Mouse (Mus musculus): Measurements from ENCODE around the gene Fxyd3.

Gene Fxyd3

GRCm38 (mm10) chr7:31076492-31076891, at the start of gene Fxyd3:
Gene Fxyd3, minus strand, starts transcription at chr7:31076704.
- no peak for DNase-seq (ENCODE audit: low spot score)

DNA sequence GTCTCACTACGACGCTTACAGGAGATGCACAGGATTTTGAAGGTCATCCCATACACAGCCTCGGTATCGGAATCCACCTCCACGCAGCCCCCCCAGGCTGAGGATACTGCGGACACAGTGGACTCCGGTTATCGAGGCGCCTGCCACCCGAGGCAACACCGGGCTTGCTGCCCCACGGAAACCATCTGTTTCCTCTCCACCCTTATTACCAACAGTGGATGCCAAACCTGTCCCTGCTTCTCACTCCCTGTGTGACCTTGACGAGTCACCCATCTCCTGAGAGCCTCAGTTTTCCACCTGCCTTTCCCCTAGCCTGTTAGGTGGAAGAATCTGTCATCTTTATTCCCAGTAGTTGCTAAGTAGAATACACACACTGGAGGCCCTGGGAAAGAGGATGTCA, 48.6 kb upstream of the Fxyd3 start:
- no peak for DNase-seq (ENCODE audit: low spot score)

DNA sequence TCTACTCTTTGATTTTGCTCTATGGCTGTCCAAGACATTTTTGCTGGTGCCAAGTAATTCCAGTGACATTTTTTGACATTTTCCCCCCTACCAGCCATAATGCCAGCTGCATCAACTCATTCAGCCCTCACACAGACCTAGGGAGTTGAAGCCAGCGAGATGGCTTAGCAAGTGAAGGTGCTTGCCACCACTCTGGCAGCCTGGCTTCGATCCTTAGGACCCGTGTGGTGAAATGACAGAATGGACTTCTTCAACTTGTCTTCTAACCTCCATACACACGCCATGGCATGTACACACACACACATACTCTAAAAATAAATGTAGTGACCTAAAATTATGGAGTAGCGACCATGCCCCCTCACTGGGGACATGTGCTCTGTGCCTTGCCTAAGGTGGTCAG, 47.9 kb upstream of the Fxyd3 start:
- DNase-seq (ENCODE audit: low spot score), result no peak

DNA sequence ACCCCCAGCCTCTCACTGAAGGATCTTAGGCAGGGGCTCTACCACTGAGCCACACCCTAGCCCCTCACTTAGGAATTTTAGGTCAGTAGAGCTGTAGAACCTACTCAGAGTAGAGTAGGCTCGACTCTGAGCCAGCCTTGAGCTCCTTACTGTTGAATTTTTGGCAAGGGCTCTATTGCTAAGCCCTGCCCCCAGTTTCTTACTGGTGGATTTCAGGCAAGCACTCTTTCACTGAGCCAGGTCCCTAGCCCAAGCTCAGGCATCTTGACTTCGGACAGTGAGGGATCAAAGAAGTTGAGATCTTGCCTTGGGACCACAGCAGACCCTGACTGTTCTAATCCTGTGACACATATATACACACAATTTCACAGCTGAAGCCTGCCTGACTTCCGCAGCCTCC, 47.2 kb upstream of the Fxyd3 start:
- no peak for DNase-seq (ENCODE audit: low spot score)

DNA sequence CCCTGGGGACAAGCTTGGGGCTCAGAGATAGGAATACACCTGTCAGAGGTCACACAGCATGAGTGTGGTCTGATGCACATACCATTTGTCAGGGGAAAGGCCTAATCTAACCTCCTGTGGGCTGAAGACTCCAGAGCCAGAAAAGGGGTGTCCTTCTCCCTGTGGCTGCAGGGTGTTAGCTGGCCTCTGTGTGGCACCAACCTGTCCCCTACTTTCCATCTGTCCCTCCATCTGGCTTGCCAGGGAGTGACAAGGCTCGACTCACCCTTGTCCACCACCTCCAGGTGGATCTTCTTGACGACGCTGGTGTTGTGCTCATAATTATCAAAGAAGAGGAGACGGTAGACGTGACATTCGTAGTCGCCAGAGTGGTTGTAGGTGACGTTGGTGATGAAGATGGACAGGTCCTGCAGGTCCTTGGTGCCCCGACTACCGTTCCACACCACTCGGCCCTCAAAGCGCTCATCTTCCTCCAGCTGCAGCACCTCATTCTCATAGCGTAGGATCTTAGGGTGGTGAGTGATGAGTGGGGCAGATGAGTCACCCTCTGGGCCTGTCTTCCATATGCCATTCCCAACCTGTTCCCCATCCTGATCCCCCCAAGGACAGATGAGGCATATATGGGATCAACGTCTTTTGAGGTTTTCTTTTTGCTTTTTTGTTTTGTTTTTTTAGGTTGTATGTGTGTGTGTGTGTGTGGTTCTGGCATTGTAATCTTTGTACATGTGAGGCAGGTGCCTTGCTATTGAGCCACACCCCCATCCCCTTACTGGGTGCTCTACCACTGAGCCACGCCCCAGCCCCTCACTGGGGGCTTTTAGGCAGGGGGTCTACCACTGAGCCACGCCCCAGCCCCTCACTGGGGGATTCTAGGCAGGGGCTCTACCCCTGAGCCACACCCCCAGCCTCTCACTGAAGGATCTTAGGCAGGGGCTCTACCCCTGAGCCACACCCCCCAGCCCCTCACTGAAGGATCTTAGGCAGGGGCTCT, 46.4 kb upstream of the Fxyd3 start:
- DNase-seq (ENCODE audit: low spot score), result no peak

DNA sequence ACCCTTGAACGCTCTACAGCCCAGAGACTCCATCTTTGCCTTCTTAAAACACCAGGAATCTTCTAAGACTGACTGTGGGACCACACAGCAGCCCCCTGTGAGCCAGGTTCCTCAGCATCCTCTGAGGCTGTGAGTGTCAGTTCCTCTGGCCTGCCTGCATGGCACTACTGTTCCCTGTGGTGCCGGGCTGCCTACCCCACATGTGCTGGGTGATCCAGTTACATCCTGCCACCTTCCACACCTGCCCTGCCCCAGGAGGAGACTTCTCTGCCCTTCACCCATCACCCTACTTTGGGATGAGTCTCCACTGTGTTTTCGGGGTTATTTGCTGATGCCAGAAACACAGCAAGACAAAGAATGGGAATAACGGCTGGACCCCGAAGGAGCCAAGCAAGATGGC, 43.1 kb upstream of the Fxyd3 start:
- DNase-seq (ENCODE audit: low spot score), result no peak

GRCm38 (mm10) chr7:31118486-31118885, 42.0 kb upstream of the Fxyd3 start:
- no peak for DNase-seq (ENCODE audit: low spot score)

DNA sequence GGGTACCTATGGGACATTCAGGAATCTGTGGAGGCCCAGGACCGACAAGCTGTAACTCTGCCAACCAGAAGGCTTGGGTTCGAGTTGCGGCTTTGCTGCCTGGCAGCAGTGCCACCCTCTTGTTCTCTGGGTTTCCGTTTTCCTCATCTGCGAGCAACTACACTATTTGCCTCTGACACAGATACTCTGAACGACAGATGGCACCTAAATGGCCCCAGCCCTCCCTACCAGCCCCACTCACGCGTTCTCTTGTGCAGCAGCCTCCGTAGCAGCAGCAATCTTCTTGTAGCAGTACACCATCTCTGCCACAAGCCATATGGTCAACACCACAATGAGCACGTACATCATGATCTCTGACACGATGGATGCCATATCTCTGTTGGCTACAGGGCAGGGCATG, 41.0 kb upstream of the Fxyd3 start:
- no peak for DNase-seq (ENCODE audit: low spot score)

DNA sequence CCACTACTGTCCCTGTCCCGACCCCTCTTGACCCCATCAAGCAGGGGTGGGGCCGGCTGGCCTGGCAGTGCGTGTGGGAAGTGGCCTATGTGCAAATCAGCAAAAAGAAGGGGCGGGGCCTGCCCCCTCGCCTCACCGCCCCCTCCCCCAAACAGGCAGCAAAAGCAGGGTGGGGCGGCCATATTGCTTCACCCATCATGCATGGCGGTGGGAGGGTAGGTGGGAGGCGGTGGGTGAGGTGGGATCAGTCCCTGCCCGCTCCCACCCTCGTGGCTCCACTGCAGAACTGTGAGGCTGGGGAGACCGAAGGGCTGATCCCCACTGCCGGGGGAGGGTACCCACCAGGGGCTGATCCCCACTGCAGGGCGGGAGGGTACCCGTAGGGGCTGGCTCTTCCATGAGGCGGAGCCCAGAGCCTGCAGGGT, 40.2 kb upstream of the Fxyd3 start:
- DNase-seq (ENCODE audit: low spot score), result peak; percentile 53

- peak; percentile 52 for DNase-seq (ENCODE audit: low spot score)
Measured at GRCm38 (mm10) chr7:31115587-31116043, 39.1 kb upstream of the Fxyd3 start.

DNA sequence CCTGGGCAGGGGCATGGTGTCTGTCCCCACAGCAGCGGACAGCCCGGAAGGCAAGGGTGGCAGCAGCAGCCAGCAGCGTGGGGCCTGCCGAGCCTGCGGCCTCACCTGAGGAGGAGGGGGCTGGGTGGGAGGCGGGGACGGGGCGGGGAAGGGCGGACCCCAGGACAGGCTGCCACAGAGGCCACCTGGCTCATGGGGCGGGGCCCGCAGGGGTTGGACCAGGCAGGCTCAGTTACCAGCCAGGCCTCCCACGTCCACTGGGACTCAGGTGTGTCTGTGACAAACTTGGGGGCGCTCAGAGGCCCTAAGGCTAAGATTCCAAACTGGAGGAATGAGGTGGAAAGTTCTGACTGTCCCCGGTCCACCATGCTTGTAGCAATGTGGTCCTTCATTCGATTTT, 38.7 kb upstream of the Fxyd3 start, which contains the start of gene Hpn:
Hpn (minus strand) TSS at position 109 of the 400 bp plus-strand sequence.
- DNase-seq (ENCODE audit: low spot score), result peak; percentile 51

DNA sequence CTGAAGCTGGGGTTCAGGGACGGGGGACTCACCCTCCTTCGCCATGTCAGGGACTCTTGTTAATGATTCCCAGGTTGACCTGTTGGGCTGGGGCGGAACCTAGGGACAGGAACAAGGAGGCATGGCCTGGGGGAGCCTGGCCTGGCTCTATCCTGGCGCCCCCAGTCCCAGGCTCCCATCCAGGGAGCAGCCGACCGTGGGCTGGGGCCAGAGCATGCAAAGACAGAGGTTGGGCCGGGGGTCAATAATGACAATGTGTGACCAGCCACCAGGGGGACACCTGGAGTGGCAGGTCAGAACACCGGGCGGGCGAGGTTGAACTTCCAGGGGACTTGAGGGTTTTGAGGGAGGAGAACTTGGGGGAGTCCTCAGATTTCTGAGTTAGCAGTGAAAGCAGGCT, 38.1 kb upstream of the Fxyd3 start:
- no peak for DNase-seq (ENCODE audit: low spot score)

- no peak for DNase-seq (ENCODE audit: low spot score)
Measured at GRCm38 (mm10) chr7:31113800-31114199, 37.3 kb upstream of the Fxyd3 start.

DNA sequence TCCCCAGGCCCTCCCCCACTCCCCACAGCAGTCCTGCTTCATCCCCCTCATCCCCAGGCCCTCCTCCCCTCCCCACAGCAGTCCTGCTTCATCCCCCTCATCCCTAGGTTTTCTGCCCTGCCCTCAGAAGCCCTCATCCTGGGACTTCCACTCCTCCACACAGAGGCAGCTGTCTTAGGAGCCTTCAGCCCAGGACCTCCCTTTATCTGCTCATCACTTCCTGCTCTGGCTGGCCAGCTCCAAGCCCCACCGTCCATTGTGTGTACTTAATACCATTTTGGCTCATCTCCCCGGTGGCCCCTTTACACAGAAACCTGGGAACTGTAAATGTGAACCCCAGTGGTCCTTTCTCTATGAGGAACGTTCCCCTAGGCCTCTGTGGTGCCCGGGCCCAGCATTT, 35.5 kb upstream of the Fxyd3 start:
- DNase-seq (ENCODE audit: low spot score), result no peak

GRCm38 (mm10) chr7:31110861-31111385, 34.4 kb upstream of the Fxyd3 start:
- no peak for DNase-seq (ENCODE audit: low spot score)

DNA sequence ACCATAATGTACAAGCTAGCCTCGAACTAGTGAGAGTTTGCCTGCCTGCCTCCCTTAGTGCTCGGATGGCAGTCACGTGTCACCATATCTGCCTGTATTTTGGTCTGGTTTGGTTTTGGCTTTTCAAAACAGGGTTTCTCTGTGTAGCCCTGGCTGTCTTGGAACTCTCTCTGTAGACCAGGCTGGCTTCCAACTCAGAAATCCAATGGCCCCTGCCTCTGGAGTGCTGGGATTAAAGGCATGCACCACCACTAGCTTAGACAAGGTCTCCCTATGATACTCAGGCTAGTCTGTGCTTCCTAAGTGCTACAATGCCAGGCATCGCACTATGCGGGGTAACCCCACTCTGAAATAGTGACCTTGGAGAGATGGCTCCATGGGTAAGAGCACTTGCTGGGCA, 33.3 kb upstream of the Fxyd3 start:
- DNase-seq (ENCODE audit: low spot score), result no peak

- peak; percentile 77 for DNase-seq (ENCODE audit: low spot score)
Measured at GRCm38 (mm10) chr7:31109091-31109490, 32.6 kb upstream of the Fxyd3 start.

GRCm38 (mm10) chr7:31107781-31108180, 31.3 kb upstream of the Fxyd3 start:
- DNase-seq (ENCODE audit: low spot score), result no peak

DNA sequence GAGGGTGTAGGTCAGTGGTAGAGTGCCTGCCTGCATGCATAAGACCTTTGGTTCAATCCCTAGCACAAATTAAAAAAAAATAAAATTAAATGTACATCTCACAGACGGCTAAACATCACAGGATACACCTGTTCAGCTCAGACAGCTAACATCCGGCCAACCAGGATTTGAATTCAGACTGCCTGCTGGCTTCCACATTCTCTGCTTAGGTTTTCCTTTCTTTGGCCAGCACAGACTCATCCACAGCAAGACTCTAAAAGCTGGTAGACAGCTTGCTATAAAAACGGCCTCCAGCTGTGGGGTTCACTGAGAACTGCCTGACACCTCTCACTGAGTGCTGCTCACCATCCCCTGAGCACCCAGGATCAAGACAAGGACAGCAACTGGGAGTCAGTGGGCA, 29.7 kb upstream of the Fxyd3 start:
- DNase-seq (ENCODE audit: low spot score), result no peak

DNA sequence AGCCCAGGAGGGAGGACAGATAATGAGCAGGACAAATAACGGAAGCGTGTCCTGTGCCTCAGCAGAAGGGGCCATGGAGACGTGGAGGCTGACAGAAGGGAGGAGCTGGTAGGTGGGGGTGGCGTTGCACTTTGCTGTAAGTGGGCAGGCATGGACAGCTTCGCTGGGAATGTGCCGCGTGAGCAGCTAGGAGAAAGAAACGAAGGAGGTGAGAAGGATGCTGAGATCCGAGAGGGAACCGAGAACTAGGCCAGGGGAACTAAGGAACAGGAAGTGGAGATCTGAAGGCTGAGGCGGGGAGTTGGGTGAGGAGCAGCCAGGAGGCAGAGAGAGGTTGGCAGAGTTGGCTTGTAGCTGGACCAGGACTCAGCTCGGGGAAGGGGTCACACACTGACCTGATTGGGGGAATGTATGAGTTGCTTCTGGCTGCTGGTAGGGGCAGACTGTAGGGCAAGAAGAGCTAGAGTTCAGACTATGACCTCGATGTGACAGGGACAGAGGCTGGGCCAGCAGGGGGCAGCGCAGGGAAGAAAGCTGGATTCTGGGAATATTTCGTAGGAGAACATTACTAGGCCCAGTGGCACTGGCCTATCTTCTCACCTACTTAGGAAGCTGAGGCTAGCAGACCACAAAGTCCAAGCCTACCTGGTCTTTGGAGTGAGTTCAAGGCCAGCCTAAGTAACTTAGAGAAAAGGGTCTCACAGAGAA, 28.7 kb upstream of the Fxyd3 start:
- peak; percentile 86 for DNase-seq (ENCODE audit: low spot score)

DNA sequence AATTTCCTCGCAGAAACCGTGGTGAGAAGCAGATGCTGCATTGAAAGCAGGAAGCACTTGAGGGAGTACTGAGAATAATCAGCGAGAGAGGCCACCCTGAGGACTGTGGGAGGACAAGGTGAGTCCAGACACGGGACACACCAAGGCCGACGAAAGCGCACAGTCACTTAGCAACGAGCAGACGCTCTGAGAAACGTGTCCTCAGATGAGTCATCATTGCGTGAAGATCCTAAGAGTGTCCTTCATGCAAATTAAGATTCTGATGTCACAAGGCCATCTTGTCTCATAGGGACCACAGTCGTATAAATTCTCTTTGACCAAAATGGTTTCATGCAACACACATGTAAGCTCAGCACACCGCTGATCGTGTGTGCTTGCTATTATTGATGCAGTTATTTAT, 24.3 kb upstream of the Fxyd3 start:
- no peak for DNase-seq (ENCODE audit: low spot score)

DNA sequence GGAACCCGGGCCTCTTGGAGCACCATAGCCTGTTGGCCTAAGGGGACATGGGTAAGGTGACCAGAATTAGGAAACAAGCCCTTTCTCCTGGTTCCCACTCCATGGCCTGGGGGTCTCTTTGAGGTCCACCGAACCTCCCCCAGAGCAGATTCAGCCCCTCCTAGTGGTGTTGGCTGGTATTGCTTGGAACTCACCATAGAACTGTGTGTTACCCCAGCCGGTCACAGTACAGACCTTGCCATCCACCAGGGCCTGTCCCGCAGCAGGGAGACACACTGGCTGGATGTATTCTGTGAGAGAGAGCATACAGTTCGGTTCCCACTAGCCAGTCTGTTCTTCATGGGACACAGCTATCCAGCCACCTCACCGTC, 23.1 kb upstream of the Fxyd3 start:
- peak; percentile 44 for DNase-seq (ENCODE audit: low spot score)

Measured in testis, postnatal 10 days (tissue).